Mouse (Mus musculus): Measurements from ENCODE around the gene Slc22a5. TPM values are rescaled to one million over a fixed set of nuclear protein-coding genes. Genes with fewer than 3 reads are reported as not detected.
"Not testable (repeated sequence)": the region's sequence is repeated elsewhere in the genome, so short reads cannot be mapped to it uniquely, and the experiment has no call there.

The Slc22a5 gene
- polyA plus RNA-seq, 1 experiment from 2014 or later: 11.3 TPM

DNA sequence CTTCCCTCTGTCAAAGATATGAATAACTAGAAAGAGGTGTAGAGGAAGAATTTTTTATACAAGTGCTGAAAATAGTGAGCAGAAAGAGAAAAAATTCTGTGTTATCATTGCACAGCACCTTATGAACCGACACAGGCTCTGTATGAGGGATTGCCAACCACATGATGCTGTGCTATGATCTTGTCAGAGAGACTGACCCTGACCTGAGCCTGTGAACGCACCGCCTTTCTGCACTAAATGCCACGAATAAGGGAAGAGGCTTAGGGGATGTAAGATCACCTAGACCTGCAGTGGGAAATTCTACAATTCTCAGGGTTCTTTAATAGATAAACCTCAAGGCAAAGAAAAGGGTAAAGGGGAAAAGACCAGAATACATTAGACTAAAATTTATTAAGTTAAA, 15.0 kb downstream of the Slc22a5 start:
- Histone ChIP-seq H3K27ac (no peak overlapping the region), H3K36me3 (replicated peaks) (peaks cover 13% of the 10 kb centered on the region; the same call in 1 of the 2 replicates), H3K4me3 (no peak overlapping the region), H3K4me1 (no peaks in the 10 kb centered on the region), H3K9ac (no peak overlapping the region), H3K9me3 (no peaks in the 10 kb centered on the region), H3K4me2 (no peak overlapping the region), H3K27me3 (replicated peaks) (no peaks in the 10 kb centered on the region)
- 89% methylated on average over 4 of the region's 4 CpGs for WGBS
- ATAC-seq (replicated peaks): no peak

DNA sequence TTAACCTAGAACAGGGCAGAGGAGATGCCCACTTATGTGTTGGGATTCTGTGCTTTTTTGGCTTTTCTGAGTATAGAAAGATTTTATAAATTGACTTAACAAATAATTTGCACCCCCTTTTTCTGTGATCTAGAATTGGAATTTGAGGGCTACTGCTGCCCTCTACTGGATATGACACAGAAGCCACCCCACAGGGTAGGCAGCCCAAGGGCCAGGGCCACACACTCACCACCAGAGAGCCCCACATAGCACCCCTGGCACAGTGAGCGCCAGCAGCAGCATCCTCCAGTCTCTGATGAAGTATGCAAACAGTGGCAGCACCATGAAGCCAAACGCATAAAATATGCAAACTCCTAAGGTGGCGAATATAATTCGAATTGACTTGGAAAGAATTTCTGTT, 16.8 kb downstream of the Slc22a5 start:
- no peak overlapping the region for H3K4me3 ChIP-seq
- no peaks in the 10 kb centered on the region for H3K9me3 ChIP-seq
- H3K27me3 ChIP-seq (replicated peaks): no peaks in the 10 kb centered on the region
- no peaks in the 10 kb centered on the region for H3K4me1 ChIP-seq
- no peak overlapping the region for H3K4me2 ChIP-seq
- no peak overlapping the region for H3K27ac ChIP-seq
- no peak for ATAC-seq (replicated peaks)
- H3K36me3 ChIP-seq (replicated peaks): peaks cover 16% of the 10 kb centered on the region; the same call in 1 of the 2 replicates
- H3K9ac ChIP-seq: no peak overlapping the region
- 72% methylated on average over 4 of the region's 4 CpGs for WGBS

DNA sequence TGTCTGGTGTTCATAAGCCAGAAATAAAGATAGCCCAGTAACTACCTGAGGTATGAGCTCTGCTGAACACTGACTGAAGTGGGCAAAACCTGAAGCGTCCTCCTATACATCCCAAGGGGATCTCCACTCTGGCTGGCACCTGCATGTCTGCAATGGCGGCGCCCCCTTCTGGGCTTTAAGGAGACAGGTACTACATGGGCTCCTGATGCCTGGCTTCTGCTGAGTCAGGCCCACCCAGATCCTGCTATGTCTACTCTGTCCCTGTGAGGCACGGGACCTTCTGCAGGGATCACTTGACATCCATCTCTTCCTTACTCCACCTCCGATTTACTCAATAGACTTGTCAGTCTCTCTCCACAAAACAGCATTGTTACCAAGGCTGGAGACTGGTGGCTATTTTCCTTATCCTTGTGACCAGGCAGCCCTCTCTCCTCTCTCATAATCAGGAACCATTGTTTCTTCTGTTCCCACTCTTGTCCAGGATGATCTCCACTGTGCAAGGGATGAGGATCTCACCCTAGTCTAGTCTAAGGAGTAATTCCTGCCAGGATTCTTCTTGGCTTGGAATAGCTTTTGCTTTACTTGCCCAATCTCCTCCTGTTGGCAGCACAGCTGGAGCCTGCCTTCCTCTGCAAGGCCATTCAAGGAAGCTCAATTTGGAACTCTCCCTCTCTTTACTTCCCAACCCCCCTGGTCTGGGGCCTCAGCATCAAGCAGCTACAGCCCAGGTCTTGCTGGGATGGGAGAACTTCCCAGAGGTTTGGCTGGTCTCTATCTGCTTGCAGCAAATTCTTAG, 17.4 kb downstream of the Slc22a5 start:
- ATAC-seq (replicated peaks); H3K9me3 ChIP-seq; H3K4me3 ChIP-seq; H3K4me2 ChIP-seq; H3K9ac ChIP-seq; H3K4me1 ChIP-seq; H3K27ac ChIP-seq; H3K27me3 ChIP-seq (replicated peaks): not testable (repeated sequence)
- peaks cover 16% of the 10 kb centered on the region; the same call in 1 of the 2 replicates for H3K36me3 ChIP-seq (replicated peaks)
- WGBS: 58% methylated on average over 5 of the region's 5 CpGs

DNA sequence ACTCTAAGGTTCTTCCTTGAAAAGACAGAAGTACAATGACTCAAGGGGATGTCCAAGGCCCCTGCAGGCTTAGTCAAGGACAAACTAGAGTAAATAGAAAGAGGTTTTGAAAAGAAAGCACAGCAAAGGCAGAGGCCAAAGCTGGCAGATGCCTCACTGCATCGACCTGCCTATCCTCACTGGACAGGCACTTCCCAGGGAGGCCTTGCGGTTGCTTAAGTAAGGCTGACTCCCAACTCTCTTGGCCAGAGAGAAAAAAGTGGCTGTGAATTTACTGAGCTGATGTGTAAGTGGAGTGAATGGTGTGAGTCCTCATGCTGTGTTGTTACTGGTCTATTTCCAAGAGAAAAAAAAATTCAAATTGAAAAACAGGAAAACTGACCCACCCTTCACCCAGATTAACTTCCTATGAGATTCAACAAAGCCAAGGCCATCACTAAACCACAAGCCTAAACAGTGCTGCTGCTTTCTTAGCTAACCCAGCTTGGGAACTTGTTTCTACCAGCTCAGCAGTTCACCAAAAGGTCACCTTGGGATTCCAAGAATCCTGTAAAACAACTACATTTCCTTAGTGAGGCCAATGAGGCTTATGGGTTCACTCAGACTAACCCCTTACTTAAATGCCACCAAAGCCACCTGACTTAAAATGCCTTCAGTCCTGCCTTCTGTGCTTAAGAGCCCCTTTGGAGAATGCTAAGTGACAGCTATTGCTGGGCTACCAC, 19.5 kb downstream of the Slc22a5 start:
- no peak overlapping the region for H3K9ac ChIP-seq
- peaks cover 16% of the 10 kb centered on the region; the same call in 1 of the 2 replicates for H3K36me3 ChIP-seq (replicated peaks)
- ATAC-seq (replicated peaks): no peak
- no peaks in the 10 kb centered on the region for H3K9me3 ChIP-seq
- no peaks in the 10 kb centered on the region for H3K4me1 ChIP-seq
- H3K27me3 ChIP-seq (replicated peaks): no peaks in the 10 kb centered on the region
- H3K27ac ChIP-seq: no peak overlapping the region
- H3K4me2 ChIP-seq: no peak overlapping the region
- WGBS: 91% methylated on average over 2 of the region's 2 CpGs
- no peak overlapping the region for H3K4me3 ChIP-seq

- H3K27ac ChIP-seq: no peak overlapping the region
Measured at GRCm38 (mm10) chr11:53869172-53869571, 22.3 kb downstream of the Slc22a5 start.

DNA sequence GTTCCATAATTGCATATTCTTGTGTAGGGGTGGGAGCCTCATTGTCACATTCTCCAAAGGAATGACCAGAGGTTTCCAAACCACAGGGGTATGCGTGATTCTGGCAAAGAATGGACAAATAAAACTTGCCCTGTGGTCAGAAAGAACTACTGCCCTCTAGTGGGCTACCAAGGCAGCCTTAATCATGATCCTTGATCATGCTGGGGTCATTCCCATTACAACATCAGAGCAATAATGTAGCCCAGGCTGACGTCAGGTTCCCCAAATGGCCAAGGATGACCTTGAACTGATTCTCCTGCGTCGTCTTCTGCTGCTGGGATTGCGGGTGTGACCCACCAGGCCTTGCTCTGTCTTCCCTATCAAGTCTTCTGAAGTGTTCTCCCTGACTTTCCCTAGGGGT, 23.1 kb downstream of the Slc22a5 start:
- not testable (repeated sequence) for H3K27me3 ChIP-seq (replicated peaks); H3K4me3 ChIP-seq; ATAC-seq (replicated peaks); H3K4me2 ChIP-seq; H3K9ac ChIP-seq; H3K9me3 ChIP-seq; H3K27ac ChIP-seq; H3K4me1 ChIP-seq
- peaks cover 16% of the 10 kb centered on the region; the same call in 1 of the 2 replicates for H3K36me3 ChIP-seq (replicated peaks)
- WGBS: 51% methylated on average over 5 of the region's 5 CpGs

More at GRCm38 (mm10) chr11:53869172-53869571, 22.3 kb downstream of the Slc22a5 start:
- Histone ChIP-seq H3K4me3 (no peak overlapping the region), H3K4me2 (no peak overlapping the region), H3K27me3 (replicated peaks) (no peaks in the 10 kb centered on the region), H3K9me3 (no peaks in the 10 kb centered on the region), H3K9ac (no peak overlapping the region), H3K4me1 (no peaks in the 10 kb centered on the region), H3K36me3 (replicated peaks) (peaks cover 16% of the 10 kb centered on the region; the same call in 1 of the 2 replicates)
- 91% methylated on average over 5 of the region's 5 CpGs for WGBS
- no peak for ATAC-seq (replicated peaks)

DNA sequence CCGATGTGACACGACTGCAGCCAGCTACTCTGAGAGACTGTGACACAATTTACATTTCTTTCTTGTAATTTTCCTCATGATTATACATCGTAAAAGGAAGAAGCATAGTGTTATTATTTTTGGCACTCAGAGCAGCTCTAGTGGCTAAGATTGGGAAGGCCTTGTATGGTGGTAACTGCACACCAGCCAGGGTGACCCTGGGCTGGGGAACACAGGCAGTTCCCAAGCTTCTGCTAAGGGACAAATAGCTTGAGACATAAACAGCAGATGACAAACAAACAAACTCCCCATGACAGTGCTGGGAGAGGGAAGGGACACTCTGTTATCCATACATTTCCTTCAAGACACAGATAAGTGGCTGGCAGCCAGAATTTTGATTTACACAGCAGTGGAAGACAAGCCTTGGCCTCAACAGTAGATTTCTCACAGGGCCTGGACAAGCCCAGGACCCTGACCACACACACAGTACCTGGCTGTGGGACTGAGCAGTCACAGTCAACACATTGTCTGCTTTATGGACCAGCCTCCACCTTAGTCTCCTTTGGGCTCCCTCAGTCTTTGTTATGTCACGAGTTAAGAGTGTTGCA, 26.6 kb downstream of the Slc22a5 start:
- H3K27me3 ChIP-seq (replicated peaks); H3K9me3 ChIP-seq; H3K4me2 ChIP-seq; ATAC-seq (replicated peaks); H3K9ac ChIP-seq; H3K4me1 ChIP-seq; H3K36me3 ChIP-seq (replicated peaks); H3K4me3 ChIP-seq; H3K27ac ChIP-seq: not testable (repeated sequence)
- 49% methylated on average over 3 of the region's 4 CpGs for WGBS

DNA sequence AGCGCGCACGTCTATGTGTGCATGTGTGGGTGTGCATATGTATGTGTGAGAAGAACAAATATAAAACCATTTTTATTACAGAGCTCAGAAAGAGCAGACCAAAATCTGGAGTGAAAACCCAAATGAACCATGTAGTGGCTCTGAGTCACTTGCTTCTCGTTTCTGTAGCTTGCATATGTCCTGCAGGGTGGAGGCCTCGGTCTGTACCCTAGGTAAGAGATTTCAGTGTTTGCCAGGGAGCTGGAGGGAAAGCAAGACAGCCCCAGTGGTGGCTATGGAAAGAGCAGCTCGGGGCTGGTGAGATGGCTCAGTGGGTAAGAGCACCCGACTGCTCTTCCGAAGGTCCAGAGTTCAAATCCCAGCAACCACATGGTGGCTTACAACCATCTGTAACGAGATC, 30.5 kb downstream of the Slc22a5 start:
- not testable (repeated sequence) for H3K36me3 ChIP-seq (replicated peaks); H3K9ac ChIP-seq; H3K4me3 ChIP-seq; H3K9me3 ChIP-seq; H3K27ac ChIP-seq; ATAC-seq (replicated peaks); H3K27me3 ChIP-seq (replicated peaks); H3K4me2 ChIP-seq; H3K4me1 ChIP-seq
- 83% methylated on average over 8 of the region's 9 CpGs for WGBS

- peak within 1 kb of the TSS; percentile 45; the same call in 1 of the 2 replicates for H3K9ac ChIP-seq
- 18% methylated on average over 45 of the region's 50 CpGs for WGBS
- peak within 1 kb of the TSS; percentile 59 for H3K4me2 ChIP-seq
- not testable (repeated sequence) for H3K36me3 ChIP-seq (replicated peaks); H3K9me3 ChIP-seq; H3K4me1 ChIP-seq; H3K27me3 ChIP-seq (replicated peaks); H3K27ac ChIP-seq
- H3K4me3 ChIP-seq: peak within 1 kb of the TSS; percentile 43
- 0 out of 2 replicates have a peak, but pooled peaks have one; percentile 20 for ATAC-seq (replicated peaks)
Measured at GRCm38 (mm10) chr11:53858761-53859580, 32.5 kb downstream of the Slc22a5 start, which contains the start of gene Gm12216. Gene Gm12216 (minus strand): TSS chr11:53859256.

DNA sequence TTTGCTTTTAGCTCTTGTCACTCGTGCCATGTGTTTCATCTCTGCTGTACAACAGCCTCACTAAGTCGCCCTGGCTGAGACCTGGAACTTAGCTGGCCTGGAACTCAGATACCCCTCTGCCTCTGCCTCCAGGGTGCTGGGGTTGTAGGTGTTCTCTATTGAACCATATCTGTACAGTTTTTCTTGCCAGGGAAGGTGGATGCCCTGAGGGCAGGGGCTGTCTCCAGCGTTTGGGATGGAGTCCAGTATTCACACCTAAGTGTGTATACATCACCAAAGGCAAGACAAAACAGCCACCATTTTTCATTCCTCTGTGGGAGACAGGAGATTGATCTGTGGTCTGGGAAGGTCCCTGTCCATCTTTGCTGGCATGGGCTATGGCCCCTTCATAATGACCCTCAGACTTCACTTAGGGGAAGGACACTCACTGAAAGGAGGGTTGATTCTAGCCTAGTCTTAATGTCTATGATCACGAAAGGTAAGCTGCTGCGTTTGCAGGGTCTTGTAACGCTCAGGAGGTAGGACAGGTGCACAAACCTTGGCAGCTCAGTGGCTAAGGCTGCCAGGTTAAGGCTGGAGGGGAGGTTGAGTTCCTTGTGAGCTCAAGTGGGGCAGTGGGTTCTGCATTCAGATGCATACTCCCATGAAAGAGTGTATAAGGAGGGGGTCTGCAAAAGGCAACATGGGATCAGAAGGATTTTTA, 33.3 kb downstream of the Slc22a5 start:
- Histone ChIP-seq H3K27me3 (replicated peaks) (no peaks in the 10 kb centered on the region), H3K36me3 (replicated peaks) (no peaks in the 10 kb centered on the region), H3K9ac (no peak overlapping the region), H3K4me3 (no peak overlapping the region), H3K9me3 (no peaks in the 10 kb centered on the region), H3K27ac (no peak overlapping the region), H3K4me2 (peak overlapping the region; percentile 59; the same call in 1 of the 2 replicates), H3K4me1 (no peaks in the 10 kb centered on the region)
- no peak for ATAC-seq (replicated peaks)
- WGBS: 82% methylated on average over 6 of the region's 6 CpGs

GRCm38 (mm10) chr11:53853665-53854064, 37.8 kb downstream of the Slc22a5 start:
- Histone ChIP-seq H3K36me3 (replicated peaks) (no peaks in the 10 kb centered on the region), H3K4me3 (no peak overlapping the region), H3K4me1 (no peaks in the 10 kb centered on the region), H3K9ac (no peak overlapping the region), H3K4me2 (no peak overlapping the region), H3K27ac (no peak overlapping the region), H3K9me3 (no peaks in the 10 kb centered on the region), H3K27me3 (replicated peaks) (no peaks in the 10 kb centered on the region)
- ATAC-seq (replicated peaks): no peak
- WGBS: 65% methylated on average over 5 of the region's 5 CpGs

Data from midbrain, embryonic 15.5 days (tissue).